Mouse (Mus musculus): ENCODE data around the gene Emb. TPM values are rescaled to one million over a fixed set of nuclear protein-coding genes. Genes with fewer than 3 reads are reported as not detected.

Emb gene
- polyA plus RNA-seq, 1 experiment from 2014 or later, result 78.3 TPM

DNA sequence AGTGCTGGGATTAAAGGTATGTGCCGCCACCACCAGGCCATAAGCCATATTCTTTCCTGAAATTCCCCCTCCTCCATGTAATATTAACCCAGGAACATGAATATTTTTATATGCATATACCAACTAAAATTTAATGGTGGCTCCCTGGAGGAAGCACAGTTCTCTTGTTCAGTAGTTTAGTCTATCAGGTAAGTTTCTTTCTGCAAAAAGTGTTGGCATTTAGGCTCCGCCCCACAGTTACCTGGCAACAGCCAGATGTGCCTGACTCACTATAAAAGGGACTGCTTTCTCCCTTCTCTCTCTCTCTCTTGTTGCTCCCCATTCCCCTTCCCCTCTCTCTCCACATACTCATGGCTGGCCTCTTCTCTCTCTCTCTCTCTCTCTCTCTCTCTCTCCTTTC, 9.8 kb downstream of the Emb start:
- H3K4me3 ChIP-seq (ENCODE audit: low read depth, low read length), result no peak overlapping the region
- no peak for ATAC-seq

DNA sequence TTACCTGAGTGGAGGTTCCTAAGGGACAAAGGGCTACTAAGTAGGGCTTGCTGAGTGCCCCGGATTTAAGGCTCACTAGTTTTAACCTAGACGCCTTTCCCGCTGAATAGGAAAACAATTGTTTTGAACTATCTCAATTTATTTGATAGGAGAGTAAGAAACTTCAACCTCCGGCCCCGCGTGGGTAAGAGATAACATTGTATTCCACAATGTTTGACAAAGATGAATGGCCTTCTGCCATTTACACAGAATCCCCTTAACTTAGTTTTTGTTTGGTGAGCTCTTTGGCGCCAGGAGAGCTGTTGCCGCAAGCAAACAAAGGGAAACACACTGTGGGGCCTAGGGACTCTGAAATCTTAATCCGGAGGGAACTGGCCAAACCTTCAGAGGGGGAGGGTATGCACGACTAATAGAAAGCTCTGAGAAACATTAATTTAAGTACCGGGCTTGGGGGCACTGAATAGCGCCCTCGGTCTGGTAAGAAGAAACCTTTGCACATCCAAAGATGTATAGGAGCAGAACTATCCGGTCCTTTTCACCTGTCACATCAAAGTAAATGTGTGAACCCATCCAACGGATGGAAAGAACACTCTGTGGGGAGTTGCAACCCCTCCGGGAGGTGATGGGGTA, 11.7 kb downstream of the Emb start:
- no peak for ATAC-seq
- DNase-seq (ENCODE audit: low spot score), result no peak
- no peaks in the 10 kb centered on the region for H3K9me3 ChIP-seq (ENCODE audit: low read length)
- H3K27ac ChIP-seq (ENCODE audit: low read length), result no peak overlapping the region
- no peaks in the 10 kb centered on the region for H3K4me1 ChIP-seq (ENCODE audit: insufficient read depth, low read depth, low read length)
- H3K4me2 ChIP-seq (replicated peaks; ENCODE audit: low read depth, low read length), result peak overlapping the region; percentile 69
- H3K9ac ChIP-seq (replicated peaks; ENCODE audit: low read depth), result no peak overlapping the region
- no peaks in the 10 kb centered on the region for H3K36me3 ChIP-seq (ENCODE audit: insufficient read depth, low read length)
- H3K27me3 ChIP-seq (replicated peaks; ENCODE audit: insufficient read depth, low read length), result peaks cover 6% of the 10 kb centered on the region
- TF ChIP-seq EP300 (IDR thresholded peaks at IDR 0.05), result no peak
- TF ChIP-seq CTCF (IDR thresholded peaks at IDR 0.05), result no peak
- peak overlapping the region; percentile 50 for H3K4me3 ChIP-seq (ENCODE audit: low read depth, low read length)
- 10% methylated on average over 16 of the region's 16 CpGs for WGBS

More for the DNA sequence above, 9.8 kb downstream of the Emb start:
- TF ChIP-seq CTCF (IDR thresholded peaks at IDR 0.05) (no peak), EP300 (IDR thresholded peaks at IDR 0.05) (no peak)
- no peak overlapping the region for H3K27ac ChIP-seq (ENCODE audit: low read length)
- DNase-seq (ENCODE audit: low spot score), result no peak
- peaks cover 6% of the 10 kb centered on the region for H3K27me3 ChIP-seq (replicated peaks; ENCODE audit: insufficient read depth, low read length)
- no peaks in the 10 kb centered on the region for H3K9me3 ChIP-seq (ENCODE audit: low read length)
- no peak overlapping the region for H3K4me2 ChIP-seq (replicated peaks; ENCODE audit: low read depth, low read length)
- 80% methylated on average over 2 of the region's 2 CpGs for WGBS
- no peak overlapping the region for H3K9ac ChIP-seq (replicated peaks; ENCODE audit: low read depth)
- no peaks in the 10 kb centered on the region for H3K4me1 ChIP-seq (ENCODE audit: insufficient read depth, low read depth, low read length)
- H3K36me3 ChIP-seq (ENCODE audit: insufficient read depth, low read length), result no peaks in the 10 kb centered on the region

- peak within 1 kb of the TSS; percentile 50 for H3K4me3 ChIP-seq (ENCODE audit: low read depth, low read length)
- peak; percentile 72 for ATAC-seq
- H3K27me3 ChIP-seq (replicated peaks; ENCODE audit: insufficient read depth, low read length), result peaks cover 6% of the 10 kb centered on the region
- peak; percentile 67 for DNase-seq (ENCODE audit: low spot score)
- H3K9me3 ChIP-seq (ENCODE audit: low read length), result no peaks in the 10 kb centered on the region
- WGBS, result under 1% methylated on average over 61 of the region's 67 CpGs
- H3K9ac ChIP-seq (replicated peaks; ENCODE audit: low read depth), result peak within 1 kb of the TSS; percentile 3
- no peaks in the 10 kb centered on the region for H3K4me1 ChIP-seq (ENCODE audit: insufficient read depth, low read depth, low read length)
- TF ChIP-seq EP300 (IDR thresholded peaks at IDR 0.05), result no peak
- no peak for TF ChIP-seq CTCF (IDR thresholded peaks at IDR 0.05)
- peak within 1 kb of the TSS; percentile 69 for H3K4me2 ChIP-seq (replicated peaks; ENCODE audit: low read depth, low read length)
- no peaks in the 10 kb centered on the region for H3K36me3 ChIP-seq (ENCODE audit: insufficient read depth, low read length)
- peak within 1 kb of the TSS; percentile 70 for H3K27ac ChIP-seq (ENCODE audit: low read length)
Observed at GRCm38 (mm10) chr13:117220501-117221321, 12.4 kb downstream of the Emb start, which contains the start of gene Gm17509. Gene Gm17509, minus strand, starts transcription at chr13:117221075.

DNA sequence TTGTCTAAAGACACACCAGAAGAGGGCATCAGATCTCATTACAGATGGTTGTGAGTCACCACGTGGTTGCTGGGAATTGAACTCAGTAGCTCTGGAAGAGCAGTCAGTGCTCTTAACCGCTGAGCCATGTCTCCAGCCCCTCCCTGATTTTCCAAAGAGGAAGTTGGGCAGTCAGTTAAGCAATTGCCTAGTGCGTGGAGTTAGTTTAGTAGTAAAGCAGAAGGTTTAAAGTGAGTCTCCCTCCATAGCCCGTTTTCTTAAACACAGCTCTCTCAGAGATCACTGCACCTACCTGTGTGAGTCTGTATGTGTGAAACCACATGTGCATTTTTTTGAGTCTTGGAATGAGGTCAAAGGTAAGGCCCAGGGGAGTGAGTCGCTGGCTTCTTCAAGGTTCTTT, 14.8 kb downstream of the Emb start:
- Histone ChIP-seq H3K27me3 (replicated peaks; ENCODE audit: insufficient read depth, low read length) (peaks cover 6% of the 10 kb centered on the region), H3K4me2 (replicated peaks; ENCODE audit: low read depth, low read length) (no peak overlapping the region), H3K9me3 (ENCODE audit: low read length) (no peaks in the 10 kb centered on the region), H3K36me3 (ENCODE audit: insufficient read depth, low read length) (no peaks in the 10 kb centered on the region), H3K27ac (ENCODE audit: low read length) (no peak overlapping the region), H3K4me1 (ENCODE audit: insufficient read depth, low read depth, low read length) (no peaks in the 10 kb centered on the region), H3K4me3 (ENCODE audit: low read depth, low read length) (no peak overlapping the region), H3K9ac (replicated peaks; ENCODE audit: low read depth) (no peak overlapping the region)
- TF ChIP-seq CTCF (IDR thresholded peaks at IDR 0.05) (no peak), EP300 (IDR thresholded peaks at IDR 0.05) (no peak)
- peak; percentile 29 for ATAC-seq
- 40% methylated on average over 5 of the region's 5 CpGs for WGBS
- peak; percentile 69 for DNase-seq (ENCODE audit: low spot score)

DNA sequence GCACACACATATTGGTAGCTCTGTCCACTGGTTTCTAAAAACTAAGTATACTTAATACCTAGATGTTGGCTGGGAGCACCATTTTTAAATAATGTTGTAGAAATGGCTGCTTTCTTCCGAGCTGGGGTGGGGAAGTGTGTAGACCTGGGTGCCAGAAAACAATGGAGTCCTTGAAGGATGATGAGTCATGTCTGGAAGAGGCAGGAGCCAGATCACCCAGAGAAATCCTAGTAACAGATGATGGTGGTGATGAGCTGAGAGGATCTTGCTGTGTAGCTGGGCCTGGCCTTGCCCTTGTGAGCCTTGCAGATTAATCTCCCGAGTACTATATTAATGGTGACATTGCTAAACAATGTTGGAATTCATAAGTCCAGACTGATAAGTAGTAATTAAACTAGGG, 16.6 kb downstream of the Emb start:
- Histone ChIP-seq H3K27ac (ENCODE audit: low read length) (no peak overlapping the region), H3K27me3 (replicated peaks; ENCODE audit: insufficient read depth, low read length) (peaks cover 6% of the 10 kb centered on the region), H3K9me3 (ENCODE audit: low read length) (no peaks in the 10 kb centered on the region), H3K4me3 (ENCODE audit: low read depth, low read length) (no peak overlapping the region), H3K4me1 (ENCODE audit: insufficient read depth, low read depth, low read length) (no peaks in the 10 kb centered on the region), H3K36me3 (ENCODE audit: insufficient read depth, low read length) (no peaks in the 10 kb centered on the region), H3K9ac (replicated peaks; ENCODE audit: low read depth) (no peak overlapping the region), H3K4me2 (replicated peaks; ENCODE audit: low read depth, low read length) (no peak overlapping the region)
- no peak for ATAC-seq
- TF ChIP-seq EP300 (IDR thresholded peaks at IDR 0.05) (no peak), CTCF (IDR thresholded peaks at IDR 0.05) (no peak)
- no peak for DNase-seq (ENCODE audit: low spot score)
- WGBS, result 55% methylated on average over 2 of the region's 2 CpGs

DNA sequence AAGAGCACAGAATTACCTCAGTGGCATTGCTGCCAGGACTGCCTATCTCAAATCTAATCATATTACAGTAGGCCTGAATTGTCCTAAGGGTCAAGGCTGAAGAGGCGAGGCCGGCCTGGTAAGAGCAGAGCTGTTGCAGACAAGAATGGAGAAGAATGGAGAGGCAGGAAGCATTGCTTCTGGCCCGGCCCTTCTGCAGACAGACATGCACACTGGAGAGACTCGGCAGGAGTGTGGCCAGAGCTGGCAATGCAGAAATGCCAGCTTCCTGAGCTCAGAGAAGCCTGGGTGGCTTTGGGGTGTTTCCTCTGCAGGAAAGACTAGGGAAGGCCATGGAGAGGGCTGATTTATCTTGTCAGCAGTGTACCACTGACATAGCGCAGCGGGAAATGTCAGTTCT, 17.2 kb downstream of the Emb start:
- TF ChIP-seq CTCF (IDR thresholded peaks at IDR 0.05) (no peak), EP300 (IDR thresholded peaks at IDR 0.05) (no peak)
- no peaks in the 10 kb centered on the region for H3K4me1 ChIP-seq (ENCODE audit: insufficient read depth, low read depth, low read length)
- WGBS, result 64% methylated on average over 6 of the region's 6 CpGs
- H3K27ac ChIP-seq (ENCODE audit: low read length), result no peak overlapping the region
- H3K9me3 ChIP-seq (ENCODE audit: low read length), result no peaks in the 10 kb centered on the region
- no peak overlapping the region for H3K4me2 ChIP-seq (replicated peaks; ENCODE audit: low read depth, low read length)
- no peak for ATAC-seq
- H3K36me3 ChIP-seq (ENCODE audit: insufficient read depth, low read length), result no peaks in the 10 kb centered on the region
- H3K27me3 ChIP-seq (replicated peaks; ENCODE audit: insufficient read depth, low read length), result peaks cover 5% of the 10 kb centered on the region
- no peak overlapping the region for H3K9ac ChIP-seq (replicated peaks; ENCODE audit: low read depth)
- no peak overlapping the region for H3K4me3 ChIP-seq (ENCODE audit: low read depth, low read length)
- no peak for DNase-seq (ENCODE audit: low spot score)
